ENCODE assay signal across 23 mouse cellular contexts in the genomic region with DNA sequence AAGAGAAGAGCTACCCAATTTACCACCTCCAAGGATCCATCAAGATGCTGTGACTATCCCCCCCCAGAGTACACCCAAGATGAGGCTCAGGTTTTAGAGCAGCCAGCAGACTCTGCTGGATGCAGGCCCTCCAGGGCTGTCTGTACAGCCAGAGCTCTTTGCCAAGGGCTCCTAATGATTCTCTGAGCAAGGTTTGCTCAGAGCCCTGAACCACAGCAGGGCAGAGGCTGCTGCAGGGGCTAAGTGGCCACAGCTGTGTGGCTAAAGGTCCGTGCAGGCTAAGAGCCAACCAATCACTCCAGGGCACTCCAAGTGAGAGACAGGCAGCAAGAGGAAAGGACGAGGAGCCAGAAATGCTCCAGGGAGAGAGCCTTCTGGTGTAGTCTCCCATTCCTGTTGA.
A peak's percentile ranks its signal among the peaks of the same experiment; 100 is the strongest.
DNase-seq lines count a peak whose midpoint lies in the region; ATAC-seq and TF ChIP-seq lines count a peak whose summit lies in the region.
"Had no signal": no experiment of that assay in that cellular context is flagged by ENCODE, and none has a peak within 500 bp of the region (broad histone marks: within the 10 kb centered on the region; RNA-seq: fewer than 3 reads in every experiment).

No protein-coding gene starts in this region.

- H3K4me3 ChIP-seq in forebrain, embryonic 10.5 days = no peak overlapping the region
- no peak overlapping the region for H3K4me3 ChIP-seq in forebrain, postnatal 0 days (ENCODE audit: low read depth, low read length)
- no peak overlapping the region for H3K4me3 ChIP-seq in midbrain, embryonic 10.5 days
- H3K4me3 ChIP-seq in midbrain, embryonic 14.5 days (replicated peaks; ENCODE audit: low read depth, low read length) = no peak overlapping the region
- no peak overlapping the region for H3K4me3 ChIP-seq in embryonic facial prominence, embryonic 12.5 days
- H3K4me3 ChIP-seq: erythroblast, embryonic 14.5 days; heart, embryonic 12.5 days; limb, embryonic 13.5 days; lung, embryonic 15.5 days had no signal

- H3K4me1 ChIP-seq in forebrain, embryonic 10.5 days = peaks cover 9% of the 10 kb centered on the region; the same call in 1 of the 2 replicates
- no peaks in the 10 kb centered on the region for H3K4me1 ChIP-seq in forebrain, postnatal 0 days (ENCODE audit: insufficient read depth)
- no peaks in the 10 kb centered on the region for H3K4me1 ChIP-seq in midbrain, embryonic 10.5 days
- no peaks in the 10 kb centered on the region for H3K4me1 ChIP-seq in midbrain, embryonic 14.5 days (ENCODE audit: control insufficient read depth, insufficient read depth, low read length)
- 0 out of 2 replicates have a peak, but pooled peaks cover 6% of the 10 kb centered on the region for H3K4me1 ChIP-seq in embryonic facial prominence, embryonic 12.5 days
- H3K4me1 ChIP-seq: heart, embryonic 12.5 days; lung, embryonic 15.5 days had no signal

- H3K9ac ChIP-seq in forebrain, postnatal 0 days = no peak overlapping the region
- H3K9ac ChIP-seq in midbrain, embryonic 14.5 days (replicated peaks; ENCODE audit: low read length) = no peak overlapping the region
- no peak overlapping the region for H3K9ac ChIP-seq in embryonic facial prominence, embryonic 12.5 days
- H3K9ac ChIP-seq: heart, embryonic 12.5 days; limb, embryonic 13.5 days; liver, embryonic 14.5 days; lung, embryonic 15.5 days had no signal

- no peak for ATAC-seq in forebrain, postnatal 0 days
- ATAC-seq in midbrain, embryonic 14.5 days (ENCODE audit: low FRiP score, low TSS enrichment) = no peak
- 0 out of 2 replicates have a peak, but pooled peaks have one; percentile 15 for ATAC-seq in embryonic facial prominence, embryonic 12.5 days (ENCODE audit: insufficient number of reproducible peaks, insufficient read depth, low FRiP score, low TSS enrichment)
- ATAC-seq: forebrain, embryonic 14.5 days; inflammation-experienced regulatory T-cells, adult 6 months; midbrain, embryonic 16.5 days had no signal

- no peaks in the 10 kb centered on the region for H3K36me3 ChIP-seq in forebrain, embryonic 10.5 days (replicated peaks)
- H3K36me3 ChIP-seq in forebrain, postnatal 0 days (ENCODE audit: insufficient read depth) = no peaks in the 10 kb centered on the region
- H3K36me3 ChIP-seq in midbrain, embryonic 10.5 days = no peaks in the 10 kb centered on the region
- H3K36me3 ChIP-seq in midbrain, embryonic 14.5 days (ENCODE audit: control insufficient read depth, insufficient read depth, low read length) = no peaks in the 10 kb centered on the region
- no peaks in the 10 kb centered on the region for H3K36me3 ChIP-seq in embryonic facial prominence, embryonic 12.5 days
- H3K36me3 ChIP-seq: heart, embryonic 12.5 days; limb, embryonic 13.5 days; lung, embryonic 15.5 days had no signal

- peak overlapping the region; percentile 58; the same call in 1 of the 2 replicates for H3K27ac ChIP-seq in forebrain, embryonic 10.5 days
- no peak overlapping the region for H3K27ac ChIP-seq in forebrain, postnatal 0 days (ENCODE audit: low read depth, low read length)
- no peak overlapping the region; the same call in 1 of the 2 replicates for H3K27ac ChIP-seq in midbrain, embryonic 10.5 days (replicated peaks)
- H3K27ac ChIP-seq in midbrain, embryonic 14.5 days (replicated peaks; ENCODE audit: low read depth, low read length) = no peak overlapping the region
- 0 out of 2 replicates have a peak overlapping the region, but pooled peaks have one; percentile 26 for H3K27ac ChIP-seq in embryonic facial prominence, embryonic 12.5 days
- H3K27ac ChIP-seq: limb, embryonic 13.5 days; liver, embryonic 14.5 days; lung, embryonic 15.5 days; macrophage had no signal

- H3K27me3 ChIP-seq in forebrain, embryonic 10.5 days (ENCODE audit: poor library complexity, severe bottlenecking) = no peaks in the 10 kb centered on the region
- no peaks in the 10 kb centered on the region for H3K27me3 ChIP-seq in forebrain, postnatal 0 days (ENCODE audit: insufficient read depth, low read length)
- H3K27me3 ChIP-seq in midbrain, embryonic 10.5 days (ENCODE audit: low read depth, poor library complexity, severe bottlenecking) = no peaks in the 10 kb centered on the region
- no peaks in the 10 kb centered on the region for H3K27me3 ChIP-seq in midbrain, embryonic 14.5 days (ENCODE audit: control insufficient read depth, insufficient read depth, low read length)
- H3K27me3 ChIP-seq in embryonic facial prominence, embryonic 12.5 days = no peaks in the 10 kb centered on the region
- H3K27me3 ChIP-seq: heart, embryonic 12.5 days; lung, embryonic 15.5 days had no signal

- WGBS in forebrain, embryonic 10.5 days = 51% methylated on average over 2 of the region's 2 CpGs
- 43% methylated on average over 2 of the region's 2 CpGs for WGBS in forebrain, postnatal 0 days
- 51% methylated on average over 2 of the region's 2 CpGs for WGBS in midbrain, embryonic 10.5 days
- WGBS in midbrain, embryonic 14.5 days = 42% methylated on average over 2 of the region's 2 CpGs
- WGBS in embryonic facial prominence, embryonic 12.5 days = 0% methylated on average over 2 of the region's 2 CpGs

- no peak for TF ChIP-seq CTCF in forebrain, postnatal 0 days (IDR thresholded peaks at IDR 0.05; ENCODE audit: low read depth)

- H3K9me3 ChIP-seq in forebrain, embryonic 10.5 days = no peaks in the 10 kb centered on the region
- H3K9me3 ChIP-seq in forebrain, postnatal 0 days (ENCODE audit: low read length) = no peaks in the 10 kb centered on the region
- no peaks in the 10 kb centered on the region for H3K9me3 ChIP-seq in midbrain, embryonic 10.5 days (replicated peaks)
- H3K9me3 ChIP-seq in midbrain, embryonic 14.5 days (ENCODE audit: control insufficient read depth, low read length) = no peaks in the 10 kb centered on the region
- no peaks in the 10 kb centered on the region for H3K9me3 ChIP-seq in embryonic facial prominence, embryonic 12.5 days
- H3K9me3 ChIP-seq: heart, embryonic 12.5 days; limb, embryonic 13.5 days; lung, embryonic 15.5 days had no signal

- no peak overlapping the region for H3K4me2 ChIP-seq in forebrain, postnatal 0 days (ENCODE audit: low read depth)
- no peak overlapping the region for H3K4me2 ChIP-seq in midbrain, embryonic 14.5 days (ENCODE audit: low read length)
- no peak overlapping the region for H3K4me2 ChIP-seq in embryonic facial prominence, embryonic 12.5 days (replicated peaks)
- H3K4me2 ChIP-seq: heart, embryonic 12.5 days; limb, embryonic 13.5 days; lung, embryonic 15.5 days had no signal

- peak; percentile 18 for DNase-seq in forebrain, embryonic 10.5 days (ENCODE audit: extremely low spot score, low spot score)
- no peak for DNase-seq in forebrain, postnatal 0 days
- peak; percentile 12 for DNase-seq in midbrain, embryonic 10.5 days (ENCODE audit: low spot score)
- DNase-seq in midbrain, embryonic 14.5 days = no peak
- DNase-seq in mesoderm, embryonic 11.5 days (ENCODE audit: low read depth, low spot score) = peak; percentile 14
- no peak for DNase-seq in gastrocnemius, adult 8-10 months (ENCODE audit: low spot score in 2 of 2)
- no peak for DNase-seq in urinary bladder, adult 2 months (ENCODE audit: low spot score)
- DNase-seq: adrenal gland, postnatal 36 days; cerebellum, adult 18-20 months; kidney, adult 2 months; kidney, postnatal 10 days; right cerebral cortex, adult 18-20 months; thymus, postnatal 14 days had no signal

Comparison
In these comparisons a context has a peak if more than half of its experiments do, and no peak if none do; other contexts are left out.
1. DNase-seq: peak in forebrain, embryonic 10.5 days (single experiment), midbrain, embryonic 10.5 days (single experiment) and mesoderm, embryonic 11.5 days (single experiment); none in forebrain, postnatal 0 days (single experiment), midbrain, embryonic 14.5 days (single experiment), gastrocnemius, adult 8-10 months (0 of 2) and urinary bladder, adult 2 months (single experiment).
2. H3K27ac ChIP-seq: peak in forebrain, embryonic 10.5 days (single experiment) and embryonic facial prominence, embryonic 12.5 days (single experiment); none in forebrain, postnatal 0 days (single experiment), midbrain, embryonic 10.5 days (single experiment) and midbrain, embryonic 14.5 days (single experiment).